Mouse (Mus musculus) yolk sac, embryonic 10.5 days (tissue): ENCODE results near the gene Tenm3.

ENCODE experiments used
- DNase-seq: peaks from one replicate; pipeline ENCODE4 v3.0.0-alpha.2; 2017; ENCODE audit warnings: low spot score

The Tenm3 gene

DNA sequence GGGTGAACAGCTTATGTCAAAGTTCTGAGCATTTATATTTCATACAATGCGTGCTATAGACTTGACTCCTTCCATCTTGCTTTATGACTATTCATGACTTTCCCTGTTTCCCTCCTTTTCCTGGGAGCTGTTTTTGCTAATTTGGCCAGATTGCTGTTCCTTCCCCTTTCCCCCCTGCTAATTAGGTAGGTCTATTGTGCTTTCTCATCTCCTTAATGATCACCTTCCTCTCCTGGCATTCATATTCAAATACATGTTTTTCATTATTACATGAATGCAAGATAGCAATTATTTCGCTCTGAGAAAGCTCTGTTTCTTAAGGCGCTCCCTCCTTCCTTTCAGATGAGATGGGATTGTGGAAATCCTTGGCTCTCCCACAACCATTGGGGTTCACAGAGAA is 178.6 kb downstream of the Tenm3 start:
- no peak for DNase-seq

DNA sequence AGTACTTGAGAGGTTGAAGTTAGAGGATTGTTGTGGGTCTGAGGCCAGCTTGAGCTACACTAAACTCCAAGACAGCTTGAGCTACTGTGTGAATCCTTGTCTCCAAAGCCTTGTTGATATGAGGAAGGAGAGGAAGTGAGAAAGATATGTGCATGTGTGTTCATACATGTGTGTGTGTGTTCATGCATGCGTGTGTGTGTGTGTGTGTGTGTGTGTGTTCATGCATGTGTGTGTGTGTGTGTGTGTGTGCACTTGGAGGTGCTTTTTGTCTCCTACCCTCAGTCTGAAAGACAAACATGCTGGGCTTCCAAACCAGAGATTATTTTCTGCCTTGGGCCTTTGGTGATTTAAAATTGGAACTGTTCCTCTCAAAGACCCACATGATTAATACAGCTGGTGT is 184.5 kb downstream of the Tenm3 start:
- no peak for DNase-seq

DNA sequence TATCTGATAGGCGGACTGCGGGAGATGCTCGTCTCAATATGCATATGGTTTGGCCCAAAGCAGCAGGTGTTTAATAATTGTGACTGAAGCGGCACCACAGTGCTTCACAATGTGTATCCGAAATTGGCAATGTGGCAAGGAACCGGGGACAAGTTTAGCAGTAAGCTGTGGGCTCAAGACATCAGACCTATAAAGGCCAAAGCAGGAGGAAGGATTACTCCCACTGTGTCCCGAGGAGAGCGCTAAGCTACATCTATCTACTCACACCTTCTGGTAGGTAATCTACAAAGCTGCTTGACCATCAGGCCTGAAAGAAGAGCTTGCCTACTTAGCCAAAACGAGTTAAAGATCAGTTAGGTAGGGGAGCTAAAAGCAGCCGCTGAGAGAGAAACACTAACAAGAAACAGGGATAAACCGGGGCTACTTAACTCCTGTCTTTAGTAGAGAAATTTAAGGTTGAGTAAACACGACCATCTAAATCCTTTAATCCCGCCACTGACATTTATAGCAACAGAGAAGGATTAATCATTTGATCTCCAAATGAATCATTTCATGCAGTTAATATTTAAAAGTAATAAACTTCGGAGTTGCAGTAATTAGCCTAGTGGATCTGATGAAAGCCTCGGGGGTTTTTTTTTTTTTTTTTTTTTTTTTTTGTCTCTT is 188.2 kb downstream of the Tenm3 start:
- DNase-seq: no peak

DNA sequence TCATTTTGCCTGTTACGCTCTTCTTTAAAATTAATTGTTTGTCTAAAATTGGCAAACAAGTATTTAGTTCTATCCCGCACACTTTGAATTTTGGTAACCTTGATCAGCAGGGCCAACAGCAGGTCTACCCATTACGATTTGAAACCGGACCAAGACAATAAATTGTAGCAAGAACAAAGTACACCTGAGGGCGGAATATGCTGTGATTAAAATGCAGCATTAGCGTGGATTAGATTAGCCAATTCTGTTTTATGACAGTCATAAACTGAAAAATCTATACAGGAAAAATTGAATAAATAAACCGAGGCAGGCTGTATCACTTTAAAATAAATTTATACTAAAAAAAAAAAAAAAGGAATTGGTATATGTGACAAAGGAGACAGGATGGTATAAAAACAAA is 193.9 kb downstream of the Tenm3 start:
- no peak for DNase-seq

DNA sequence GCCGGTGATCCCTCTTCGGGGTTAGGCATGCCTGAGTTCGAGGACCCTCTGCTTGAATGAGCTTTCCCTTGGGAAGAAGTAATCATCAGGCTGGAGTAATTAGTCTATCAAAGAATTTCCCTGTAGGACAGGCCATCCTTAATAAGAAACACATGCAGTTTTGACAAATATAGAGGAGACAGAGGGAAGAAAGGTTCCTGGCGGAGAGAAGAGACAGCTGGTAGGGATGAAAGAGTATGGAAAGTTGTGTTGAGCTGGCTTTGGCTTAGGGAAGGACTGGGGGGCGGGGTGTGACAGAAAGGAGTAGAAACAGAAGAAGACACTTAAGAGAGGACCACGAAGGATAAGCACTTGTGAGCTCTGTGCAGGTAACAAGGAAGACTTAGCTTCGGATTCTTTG is 194.3 kb downstream of the Tenm3 start:
- no peak for DNase-seq

DNA sequence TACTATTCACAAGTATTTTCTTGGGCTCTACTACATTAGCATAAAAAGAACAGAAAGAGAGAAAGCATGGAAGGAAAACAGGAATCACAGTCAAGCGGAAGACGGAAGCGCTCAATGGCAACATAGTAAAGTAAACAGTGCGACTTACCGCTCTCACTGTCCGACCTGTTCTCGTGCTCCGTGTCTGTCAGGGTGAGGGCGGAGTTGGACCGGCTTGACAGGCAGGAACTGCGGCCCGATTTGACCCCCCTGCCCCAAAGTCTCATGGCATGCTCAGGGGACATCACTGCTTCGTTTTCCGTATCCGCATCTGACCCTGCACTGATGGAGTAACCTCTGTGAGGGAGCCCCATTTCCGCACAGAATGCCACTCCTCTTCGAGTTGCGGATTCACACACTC is 197.6 kb downstream of the Tenm3 start:
- DNase-seq: no peak

DNA sequence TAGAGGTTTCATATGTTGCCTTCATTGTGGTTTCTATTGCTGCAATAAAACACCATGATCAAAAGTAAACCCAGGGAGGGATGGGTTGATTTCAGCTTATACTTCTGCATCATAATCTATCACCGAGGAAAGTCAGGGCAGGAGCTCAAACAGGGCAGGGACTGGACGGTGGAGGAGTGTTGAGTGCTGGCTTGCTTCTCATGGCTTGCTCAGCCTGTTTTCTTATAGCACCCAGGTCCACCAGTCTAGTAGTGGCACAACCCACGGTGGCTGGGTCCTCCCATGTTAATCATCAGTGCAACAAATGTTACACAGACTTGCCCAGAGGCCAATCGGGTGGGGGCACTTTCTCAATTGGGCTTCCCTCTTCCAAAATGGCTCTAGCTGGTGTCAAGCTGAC is 205.6 kb downstream of the Tenm3 start:
- DNase-seq: no peak

DNA sequence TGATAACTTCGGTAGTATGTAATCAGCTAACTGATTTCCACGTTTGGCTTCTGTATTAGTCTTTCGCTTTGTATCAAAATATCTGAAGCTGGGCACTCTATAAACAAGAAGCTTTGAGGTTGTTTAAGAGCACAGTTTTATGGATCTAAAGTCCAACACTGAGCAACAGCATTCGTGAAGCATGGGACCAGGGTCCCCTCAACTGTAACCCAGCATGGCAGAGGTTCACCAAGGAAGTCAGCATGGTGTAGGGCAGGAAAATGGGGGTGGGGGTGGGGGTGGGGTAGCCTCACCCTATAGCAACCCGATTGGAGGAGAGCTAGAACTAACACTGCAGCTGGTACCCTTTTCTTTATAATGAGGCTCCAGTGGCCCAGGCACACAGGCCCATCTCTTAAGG is 206.8 kb downstream of the Tenm3 start:
- no peak for DNase-seq

DNA sequence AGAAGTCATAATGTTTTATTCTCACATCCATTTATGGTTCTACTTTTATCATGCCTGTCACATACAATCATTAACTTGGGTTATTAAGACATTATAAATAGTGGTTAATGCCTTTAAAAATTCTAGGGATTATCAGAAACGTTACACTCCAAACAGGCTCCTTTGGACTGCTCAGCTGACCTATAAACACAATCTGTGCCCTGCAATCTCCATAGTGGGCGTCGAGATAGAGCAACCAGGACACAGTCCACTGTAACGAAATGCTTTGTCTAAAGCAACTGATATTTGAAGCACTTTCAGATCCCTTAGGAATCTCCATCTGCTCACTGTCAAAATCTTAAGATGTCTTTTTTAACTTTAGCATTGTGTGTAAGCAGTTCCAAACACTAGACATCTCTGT is 207.9 kb downstream of the Tenm3 start:
- no peak for DNase-seq

DNA sequence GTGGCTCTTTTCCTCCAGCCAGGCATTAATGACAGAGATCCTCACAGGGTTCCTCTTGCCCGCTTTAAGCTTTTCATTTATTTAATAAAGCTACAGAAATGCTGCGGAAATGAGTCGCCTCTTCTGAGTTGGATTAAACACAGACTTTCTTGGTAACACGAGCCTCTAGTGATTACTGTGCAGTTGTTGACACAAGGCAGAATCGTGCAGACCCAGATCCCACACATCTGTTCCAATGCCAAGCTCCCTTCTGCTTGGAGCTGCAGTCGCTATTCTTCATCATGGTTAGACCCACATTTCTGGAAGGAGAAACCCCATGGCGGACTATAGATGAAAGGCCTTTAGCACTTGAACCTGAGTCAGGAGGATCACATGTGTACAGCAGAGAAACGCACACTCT is 210.3 kb downstream of the Tenm3 start:
- no peak for DNase-seq

DNA sequence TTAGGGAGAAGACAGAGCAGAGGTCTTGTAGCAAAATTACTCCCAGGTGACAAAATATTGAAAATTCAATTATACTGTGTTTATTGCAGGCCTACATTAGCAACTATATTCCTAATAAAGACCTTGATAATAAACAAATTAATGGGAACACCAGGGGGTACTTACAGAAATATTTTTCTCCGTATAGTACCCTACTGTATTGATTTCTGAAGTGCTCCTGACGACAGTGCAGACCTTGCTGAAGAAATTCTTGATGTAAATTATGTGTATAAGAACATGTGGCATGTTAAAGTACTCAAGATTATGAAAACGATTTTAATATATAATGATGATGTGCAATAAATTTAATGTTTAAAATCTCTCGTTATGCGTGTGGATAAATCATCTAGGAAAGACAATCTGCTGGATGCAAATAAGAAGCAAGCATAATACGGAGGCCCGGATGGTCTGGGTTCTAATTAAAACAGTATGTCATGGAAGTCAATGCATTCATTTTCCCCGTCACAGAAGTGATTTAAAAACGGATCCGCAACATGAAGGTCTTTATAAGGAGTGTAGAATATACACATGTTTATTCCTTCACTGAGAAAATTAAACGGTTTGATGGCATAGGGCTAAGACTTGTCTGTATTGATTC is 221.1 kb downstream of the Tenm3 start:
- DNase-seq: no peak

DNA sequence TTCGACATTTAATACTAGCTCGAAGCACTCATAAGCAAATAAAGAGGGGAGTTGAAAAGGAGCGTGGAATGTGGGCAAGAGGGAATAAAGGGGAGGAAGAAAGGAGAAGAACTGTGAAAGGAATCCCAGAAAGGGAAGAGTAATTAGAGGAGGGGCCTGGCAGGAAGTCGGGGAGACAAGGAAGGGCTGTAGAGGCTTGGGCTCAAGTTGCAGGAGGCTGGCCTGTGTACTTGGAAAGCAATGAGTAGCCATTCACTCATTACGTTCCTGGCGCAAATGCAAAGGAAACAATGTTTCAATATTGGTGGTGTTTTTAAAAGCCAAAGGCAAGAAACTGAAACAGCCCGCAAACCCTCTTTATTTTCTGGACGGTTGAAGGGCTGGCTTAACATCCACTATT is 228.7 kb downstream of the Tenm3 start:
- DNase-seq: peak; percentile 5

DNA sequence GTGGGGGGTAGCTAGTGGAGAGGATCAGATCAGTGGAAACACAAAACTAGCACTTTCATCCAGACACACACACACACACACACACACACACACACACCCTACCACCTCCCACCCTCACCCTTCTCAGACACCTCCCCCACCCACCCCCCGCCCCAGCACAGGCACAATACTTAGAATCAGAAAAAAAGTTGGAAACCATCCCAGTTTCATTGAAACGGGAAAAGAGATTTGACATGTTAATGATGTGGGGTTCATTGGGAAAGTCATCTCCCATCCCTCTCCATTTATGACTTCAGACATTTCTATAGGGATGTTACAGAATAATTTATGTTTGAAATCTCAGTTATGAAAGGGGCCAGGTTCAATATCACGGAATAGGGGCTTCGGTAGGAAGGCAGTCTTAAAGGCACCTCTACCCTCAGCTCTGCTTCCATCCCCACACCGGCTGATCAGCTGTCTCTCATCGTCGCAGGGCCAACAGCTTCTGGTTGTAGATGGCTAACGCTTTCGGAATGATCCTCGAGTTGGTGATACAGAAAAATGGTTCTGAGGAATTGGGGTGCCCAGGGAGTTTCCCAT is 231.7 kb downstream of the Tenm3 start:
- no peak for DNase-seq

DNA sequence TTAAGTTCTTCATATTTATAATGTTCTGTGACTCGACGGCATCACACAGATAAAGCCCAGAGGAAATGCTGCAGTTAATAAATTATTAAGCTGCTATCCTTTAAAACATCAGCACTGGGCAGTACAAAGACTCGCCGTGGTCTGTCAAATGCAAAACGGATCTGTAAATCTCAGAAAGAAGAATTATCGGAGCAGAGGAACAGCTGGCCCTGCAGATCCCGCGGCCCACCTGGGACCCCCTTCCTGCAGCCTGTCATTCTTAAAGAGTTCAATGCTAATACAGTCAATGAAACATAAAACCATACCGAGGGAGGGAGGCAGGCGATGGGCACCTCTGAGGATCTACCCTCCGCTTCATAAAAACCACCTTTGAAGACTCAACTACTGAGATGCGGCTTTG is 232.6 kb downstream of the Tenm3 start:
- no peak for DNase-seq

DNA sequence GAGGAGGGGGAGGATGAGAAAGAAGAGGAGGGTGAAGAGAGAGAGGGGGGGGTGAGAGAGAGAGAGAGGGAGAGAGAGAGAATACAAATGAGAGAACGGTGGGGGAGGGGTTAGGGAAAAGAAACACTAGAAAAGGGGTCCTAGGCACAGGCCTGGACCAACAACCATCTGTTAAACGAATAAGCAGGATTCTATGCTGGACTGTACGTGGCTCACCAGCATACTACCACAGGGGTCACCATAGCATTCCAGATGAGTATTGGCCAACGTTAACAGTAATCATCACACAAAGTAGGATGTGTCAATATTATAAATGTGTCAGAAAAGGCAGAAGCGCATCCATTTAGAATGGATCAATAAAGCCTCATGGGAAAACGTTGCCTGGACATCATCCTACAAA is 233.4 kb downstream of the Tenm3 start:
- DNase-seq: no peak

DNA sequence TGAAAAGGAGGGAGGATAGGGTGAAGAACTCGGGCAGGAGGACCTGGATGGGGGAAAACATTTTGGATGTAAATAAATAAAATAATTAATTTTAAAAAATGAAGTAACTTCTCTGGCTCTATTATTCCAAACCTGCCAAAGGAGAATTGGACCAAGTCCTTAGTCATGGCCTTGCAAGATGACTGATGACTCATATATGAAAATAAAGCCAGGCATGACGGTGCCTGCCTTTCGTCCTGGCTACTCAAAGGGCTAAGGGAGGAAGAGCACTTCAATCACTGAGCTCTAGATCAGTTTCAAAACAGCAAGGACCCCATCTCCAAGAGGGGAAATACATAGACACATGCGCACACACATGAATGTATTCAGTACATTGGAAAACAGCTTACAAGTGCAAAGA is 234.1 kb downstream of the Tenm3 start:
- no peak for DNase-seq

DNA sequence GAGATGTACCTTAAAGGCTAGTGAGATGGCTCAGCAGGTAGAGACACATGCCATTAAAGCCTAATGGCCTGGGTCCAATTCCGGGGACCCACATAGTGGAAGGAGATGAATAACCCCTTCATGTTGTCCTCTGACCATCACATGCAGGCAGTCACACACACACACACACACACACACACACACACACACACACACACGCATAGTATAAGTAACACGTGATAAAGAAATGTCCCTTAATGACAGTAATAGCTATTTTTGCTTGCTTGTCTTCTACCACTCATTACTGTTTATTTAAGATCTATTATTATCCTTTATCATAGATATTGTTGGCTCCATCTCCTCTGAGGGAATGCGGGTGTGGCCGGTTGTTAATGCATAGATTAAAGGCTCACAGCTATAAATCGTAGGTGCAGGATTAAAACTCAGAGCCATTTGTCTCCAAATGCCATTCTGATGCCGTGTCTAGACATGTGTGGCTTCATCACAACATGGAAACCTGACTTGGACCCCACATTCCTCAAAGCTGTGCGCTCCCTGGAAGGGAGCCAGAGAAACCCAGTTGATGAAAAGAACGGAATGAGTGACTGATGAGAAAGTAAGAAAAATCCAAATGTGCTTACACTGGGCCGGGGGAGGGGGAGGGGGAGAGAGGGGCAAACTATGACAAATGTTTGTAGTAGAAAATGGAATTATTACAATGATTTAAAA is 239.4 kb downstream of the Tenm3 start:
- no peak for DNase-seq

DNA sequence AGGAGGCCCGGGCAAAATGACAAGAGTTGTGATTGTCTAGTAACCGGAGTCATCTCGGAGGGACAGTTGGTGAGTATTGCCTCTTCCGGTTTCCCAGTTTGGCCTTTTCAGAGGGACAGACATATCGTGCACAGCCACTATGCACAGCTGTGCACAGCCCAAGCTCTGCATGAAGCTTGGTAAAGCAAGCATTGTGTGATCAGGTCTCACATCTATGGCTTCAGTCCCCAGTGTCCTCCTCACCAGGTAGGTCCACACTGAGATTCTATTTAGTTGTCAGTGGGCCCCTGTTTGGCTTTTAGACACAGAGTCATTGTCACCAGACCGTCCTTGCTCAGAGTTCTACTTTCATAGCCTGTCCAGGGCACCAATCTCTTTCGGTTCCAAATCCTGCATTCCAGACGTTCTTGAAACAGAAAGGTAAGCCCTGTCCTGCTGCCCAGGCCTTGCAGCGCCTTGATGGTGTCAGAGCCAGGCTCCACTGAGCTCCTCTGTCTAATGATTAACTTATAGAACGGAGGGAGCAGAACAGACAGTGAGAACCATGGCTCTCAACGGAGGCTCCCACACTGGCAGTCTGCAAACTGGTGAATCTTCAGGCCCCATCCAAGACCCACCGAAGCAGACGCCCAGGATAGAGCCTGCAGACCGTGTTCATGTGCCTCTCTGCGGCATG is 240.4 kb downstream of the Tenm3 start:
- DNase-seq: peak; percentile 50

DNA sequence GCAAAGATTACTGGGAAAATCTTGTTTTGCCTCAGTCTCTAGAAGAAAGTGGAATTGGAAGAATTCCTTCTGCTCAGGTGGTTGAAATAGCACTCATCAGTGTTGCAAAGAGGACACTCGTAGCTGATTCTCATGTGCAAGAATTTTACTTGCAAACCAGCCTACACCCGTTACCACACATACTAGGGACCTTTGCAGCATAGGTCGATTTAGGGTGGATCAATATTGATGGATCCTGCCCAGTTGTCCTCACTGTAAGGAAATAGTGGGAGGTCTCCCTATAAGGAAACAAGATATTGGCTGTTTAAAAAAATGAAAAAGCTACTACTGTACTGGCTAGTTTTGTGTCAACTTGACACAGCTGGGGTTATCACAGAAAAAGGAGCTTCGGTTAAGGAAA is 242.1 kb downstream of the Tenm3 start:
- no peak for DNase-seq

DNA sequence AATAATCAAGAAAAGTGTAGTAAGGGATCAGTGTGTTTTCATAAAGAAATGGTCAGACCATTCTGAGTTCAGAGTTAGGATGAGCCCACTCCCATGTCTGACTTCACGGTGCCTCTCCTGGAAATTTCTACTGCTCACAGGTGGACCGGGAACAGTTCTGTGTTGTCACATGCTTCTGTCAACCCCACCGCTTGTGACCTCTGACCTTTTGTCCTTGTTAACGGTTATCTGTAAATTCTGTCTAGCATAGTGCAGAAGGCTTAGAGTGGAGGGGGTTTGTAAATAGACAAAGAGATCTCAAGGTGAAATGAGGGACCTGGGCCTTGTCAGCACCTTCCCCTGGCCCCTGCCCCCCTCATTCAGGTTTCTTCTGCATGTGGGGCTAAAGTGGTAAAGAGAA is 244.7 kb downstream of the Tenm3 start:
- DNase-seq: no peak

DNA sequence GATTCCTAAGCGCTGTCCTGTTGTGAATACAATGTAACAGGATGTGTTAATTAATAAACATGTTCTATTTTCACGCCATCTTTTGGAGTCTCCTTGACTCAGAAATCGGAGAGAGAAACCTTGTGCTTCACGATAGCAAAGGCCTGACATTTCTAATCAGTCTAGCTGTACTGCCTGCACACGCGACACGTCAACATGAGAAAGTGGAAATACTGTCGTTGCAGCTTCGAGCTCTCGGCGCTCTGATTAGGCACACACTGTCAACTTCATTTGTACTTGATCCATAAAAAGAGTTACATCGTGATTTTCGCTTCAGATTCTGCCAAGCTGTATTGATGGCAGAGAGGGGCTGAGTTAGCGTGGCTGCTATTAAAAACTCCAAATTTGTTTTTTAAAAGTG is 247.4 kb downstream of the Tenm3 start:
- DNase-seq: no peak

DNA sequence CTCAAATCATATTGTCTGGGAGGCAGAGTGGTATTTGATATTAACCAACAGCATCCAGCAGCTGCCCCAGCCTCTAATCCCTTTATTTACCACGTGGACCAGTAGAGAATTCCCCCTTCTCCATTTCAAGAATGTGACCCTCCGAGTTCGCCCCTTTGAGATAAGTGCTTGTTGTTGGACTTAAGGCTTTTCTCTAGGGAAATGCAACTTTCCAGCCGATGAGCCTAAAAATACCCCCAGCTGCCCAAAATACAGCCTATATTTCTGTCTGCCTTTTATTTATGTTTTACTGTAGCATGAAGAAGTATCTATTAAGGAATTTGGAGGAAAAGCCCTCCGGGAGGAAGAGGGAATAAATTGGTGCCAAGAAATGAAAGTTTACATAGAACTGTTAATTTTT is 251.9 kb downstream of the Tenm3 start:
- DNase-seq: no peak

DNA sequence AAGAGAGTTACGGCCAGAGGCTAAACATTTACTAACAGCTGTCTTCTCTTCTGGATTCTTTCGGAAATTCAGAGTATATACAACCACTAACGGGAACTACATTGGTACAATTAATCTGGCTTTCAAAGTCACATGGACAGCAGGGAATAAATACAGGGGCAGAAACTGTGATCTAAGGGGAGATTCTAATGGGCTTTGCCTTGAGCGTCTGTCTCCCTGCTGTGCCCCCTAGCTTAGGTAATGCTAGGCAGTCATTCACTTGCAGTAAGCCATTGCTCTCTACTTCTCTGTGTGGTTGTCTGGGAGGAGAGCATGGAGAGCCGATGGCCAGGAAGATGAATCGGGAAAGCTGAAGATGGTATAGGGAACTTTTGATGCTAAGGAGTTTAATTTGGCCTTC is 264.0 kb downstream of the Tenm3 start:
- DNase-seq: no peak
